Mouse (Mus musculus): ENCODE data around the gene Gm17349.
"Not testable (repeated sequence)": the region's sequence is repeated elsewhere in the genome, so short reads cannot be mapped to it uniquely, and the experiment has no call there.

Gm17349 gene

GRCm38 (mm10) chr15:99705440-99706048, at the start of gene Gm17349:
Gene Gm17349, minus strand, starts transcription at chr15:99705490.
- DNase-seq (ENCODE audit: low read depth in 2 of 2, low spot score in 2 of 2): peak; percentile 37 to 58

- DNase-seq (ENCODE audit: low read depth in 2 of 2, low spot score in 2 of 2): no peak
Observed at GRCm38 (mm10) chr15:99754204-99754603, 48.9 kb upstream of the Gm17349 start.

GRCm38 (mm10) chr15:99740229-99740628, 34.9 kb upstream of the Gm17349 start:
- no peak for DNase-seq (ENCODE audit: low read depth in 2 of 2, low spot score in 2 of 2)

- DNase-seq (ENCODE audit: low read depth in 2 of 2, low spot score in 2 of 2): no peak
Observed at GRCm38 (mm10) chr15:99736675-99737074, 31.4 kb upstream of the Gm17349 start.

- peak; percentile 100 for DNase-seq (ENCODE audit: low read depth in 2 of 2, low spot score in 2 of 2)
Observed at GRCm38 (mm10) chr15:99735631-99736030, 30.3 kb upstream of the Gm17349 start.

GRCm38 (mm10) chr15:99733186-99733585, 27.9 kb upstream of the Gm17349 start:
- DNase-seq (ENCODE audit: low read depth in 2 of 2, low spot score in 2 of 2): no peak

GRCm38 (mm10) chr15:99731678-99732077, 26.4 kb upstream of the Gm17349 start:
- DNase-seq (ENCODE audit: low read depth in 2 of 2, low spot score in 2 of 2): no peak

GRCm38 (mm10) chr15:99731167-99731566, 25.9 kb upstream of the Gm17349 start:
- no peak for DNase-seq (ENCODE audit: low read depth in 2 of 2, low spot score in 2 of 2)

GRCm38 (mm10) chr15:99729056-99729783, 23.9 kb upstream of the Gm17349 start:
- no peak for DNase-seq (ENCODE audit: low read depth in 2 of 2, low spot score in 2 of 2)

GRCm38 (mm10) chr15:99728211-99728610, 22.9 kb upstream of the Gm17349 start:
- no peak for DNase-seq (ENCODE audit: low read depth in 2 of 2, low spot score in 2 of 2)

- no peak for DNase-seq (ENCODE audit: low read depth in 2 of 2, low spot score in 2 of 2)
Observed at GRCm38 (mm10) chr15:99727525-99727924, 22.2 kb upstream of the Gm17349 start.

- DNase-seq (ENCODE audit: low read depth in 2 of 2, low spot score in 2 of 2): not testable (repeated sequence)
Observed at GRCm38 (mm10) chr15:99727039-99727438, 21.7 kb upstream of the Gm17349 start.

- DNase-seq (ENCODE audit: low read depth in 2 of 2, low spot score in 2 of 2): no peak
Observed at GRCm38 (mm10) chr15:99726549-99726948, 21.3 kb upstream of the Gm17349 start.

GRCm38 (mm10) chr15:99725341-99726155, 20.3 kb upstream of the Gm17349 start, which contains the start of gene Cox14:
Gene Cox14, plus strand, starts transcription at chr15:99725618.
- peak; percentile 91 to 94 for DNase-seq (ENCODE audit: low read depth in 2 of 2, low spot score in 2 of 2)

- peak; percentile 32 to 42 for DNase-seq (ENCODE audit: low read depth in 2 of 2, low spot score in 2 of 2)
Observed at GRCm38 (mm10) chr15:99724292-99725021, 19.2 kb upstream of the Gm17349 start.

GRCm38 (mm10) chr15:99723515-99724291, 18.4 kb upstream of the Gm17349 start:
- no peak for DNase-seq (ENCODE audit: low read depth in 2 of 2, low spot score in 2 of 2)

GRCm38 (mm10) chr15:99723120-99723514, 17.8 kb upstream of the Gm17349 start:
- no peak for DNase-seq (ENCODE audit: low read depth in 2 of 2, low spot score in 2 of 2)

- no peak for DNase-seq (ENCODE audit: low read depth in 2 of 2, low spot score in 2 of 2)
Observed at GRCm38 (mm10) chr15:99721921-99722743, 16.8 kb upstream of the Gm17349 start.

- no peak for DNase-seq (ENCODE audit: low read depth in 2 of 2, low spot score in 2 of 2)
Observed at GRCm38 (mm10) chr15:99719865-99720264, 14.6 kb upstream of the Gm17349 start.
